Mouse (Mus musculus) liver, embryonic 14.5 days (tissue): ENCODE measurements at regions not wholly inside any gene's neighbourhood (a gene's known extent, or its start where the extent isn't known, plus 50 kb on each side); places are given as distances from the start of the nearest gene placed in this dataset.

Experiments
- ATAC-seq: fragments of 200-750 bp; cut with Nextera tagmentation; 2 replicates; pipeline ENCODE4 v1.8.0; 2017; ENCODE audit warnings: moderate number of reproducible peaks, mild to moderate bottlenecking, moderate library complexity; ENCODE audit not compliant: insufficient read depth
- DNase-seq, 3 experiments: peaks; one replicate each; pipeline ENCODE4 v3.0.0-alpha.2; 2012 to 2013; ENCODE audit warnings: low read depth in 3 of 3, low spot score in 3 of 3
- H3K27ac ChIP-seq: fragments of 300-500 bp; sonication (generic); 2 replicates; pipeline ENCODE4 v1.5.1; 2014; ENCODE audit warnings: moderate library complexity, mild to moderate bottlenecking, control low read depth, inconsistent platforms
- H3K27me3 ChIP-seq: fragments of 300-500 bp; sonication (generic); 2 replicates; pipeline ENCODE4 v1.6.1; 2014; ENCODE audit warnings: mild to moderate bottlenecking, low read length, moderate library complexity; ENCODE audit not compliant: control insufficient read depth, insufficient read depth
- H3K36me3 ChIP-seq: fragments of 300-500 bp; sonication (generic); replicated peaks from 2 replicates; pipeline ENCODE4 v1.6.1; 2014; ENCODE audit warnings: low read depth; ENCODE audit not compliant: control insufficient read depth, insufficient read depth
- H3K4me1 ChIP-seq, 2 experiments: fragments of 200-500 bp in 1 of 2; fragments of 300-500 bp in 1 of 2; sonication (generic) in 1 of 2; replicated peaks; 2 replicates each; pipeline ENCODE4 v1.6.1; 2012 to 2014; ENCODE audit warnings: antibody characterized with exemption in 1 of 2, inconsistent platforms in 1 of 2, low read length in 1 of 2; ENCODE audit not compliant: control insufficient read depth in 2 of 2, insufficient read depth in 2 of 2
- H3K4me2 ChIP-seq: fragments of 300-500 bp; sonication (generic); 2 replicates; pipeline ENCODE4 v1.6.1; 2014; ENCODE audit warnings: low read depth, mild to moderate bottlenecking, control low read depth, moderate library complexity
- H3K4me3 ChIP-seq, 2 experiments: fragments of 200-500 bp in 1 of 2; fragments of 300-500 bp in 1 of 2; sonication (generic) in 1 of 2; 2 replicates each; pipeline ENCODE4 v1.5.1; 2012 to 2014; ENCODE audit warnings: low read depth in 2 of 2, low read length in 2 of 2, mild to moderate bottlenecking in 2 of 2, control low read depth in 1 of 2, inconsistent platforms in 1 of 2, moderate library complexity in 1 of 2; ENCODE audit not compliant: insufficient read depth in 1 of 2
- H3K9ac ChIP-seq: fragments of 300-500 bp; sonication (generic); replicated peaks from 2 replicates; pipeline ENCODE4 v1.6.1; 2014; ENCODE audit warnings: mild to moderate bottlenecking, control low read depth, moderate library complexity
- H3K9me3 ChIP-seq: fragments of 300-500 bp; sonication (generic); 2 replicates; pipeline ENCODE4 v1.6.1; 2016; ENCODE audit warnings: low read length, mixed read lengths; ENCODE audit not compliant: control insufficient read depth
- CTCF ChIP-seq: IDR thresholded peaks from 2 replicates; pipeline ENCODE4 v1.5.1; 2016; ENCODE audit warnings: antibody characterized with exemption, low read depth, control low read depth
- EP300 ChIP-seq: IDR thresholded peaks from 2 replicates; pipeline ENCODE4 v1.6.1; 2016; ENCODE audit warnings: antibody characterized with exemption, low read depth
- WGBS: fragments of 180-500 bp; shearing (Covaris S2); extraction: QIAGEN DNeasy Blood & Tissue Kit; methylation state at CpG from one replicate; pipeline ENCODE4 v1.1.7; 2014; ENCODE audit not compliant: insufficient replicate concordance; 5-methylcytosine and 5-hydroxymethylcytosine counted together

DNA sequence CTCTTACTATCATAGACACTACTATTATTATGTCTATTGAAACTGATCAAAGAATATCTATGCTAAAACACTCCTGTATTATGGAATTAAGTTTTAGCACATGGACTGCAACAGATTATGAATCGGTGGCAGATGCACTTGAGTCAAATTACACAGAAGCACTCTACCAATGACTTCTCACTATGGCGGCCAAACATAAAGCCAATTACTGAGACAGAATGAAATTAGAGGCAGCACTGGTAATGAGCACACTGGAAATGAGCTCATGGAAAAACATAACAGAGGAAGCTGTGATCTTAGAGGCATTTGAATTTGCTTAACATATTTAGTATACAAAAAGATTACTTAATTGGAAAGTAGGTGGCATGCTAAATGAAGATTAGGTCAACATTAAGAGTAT is 512.8 kb downstream of the Gm43517 start:
- TF ChIP-seq EP300 = no peak
- TF ChIP-seq CTCF = no peak
- 68% methylated on average over 2 of the region's 2 CpGs for WGBS
- Histone ChIP-seq H3K9ac (no peak overlapping the region), H3K9me3 (no peaks in the 10 kb centered on the region), H3K27ac (no peak overlapping the region), H3K36me3 (no peaks in the 10 kb centered on the region), H3K4me1 (no peaks in the 10 kb centered on the region), H3K27me3 (no peaks in the 10 kb centered on the region), H3K4me3 (no peak overlapping the region), H3K4me2 (no peak overlapping the region)
- no peak for DNase-seq
- ATAC-seq = no peak

DNA sequence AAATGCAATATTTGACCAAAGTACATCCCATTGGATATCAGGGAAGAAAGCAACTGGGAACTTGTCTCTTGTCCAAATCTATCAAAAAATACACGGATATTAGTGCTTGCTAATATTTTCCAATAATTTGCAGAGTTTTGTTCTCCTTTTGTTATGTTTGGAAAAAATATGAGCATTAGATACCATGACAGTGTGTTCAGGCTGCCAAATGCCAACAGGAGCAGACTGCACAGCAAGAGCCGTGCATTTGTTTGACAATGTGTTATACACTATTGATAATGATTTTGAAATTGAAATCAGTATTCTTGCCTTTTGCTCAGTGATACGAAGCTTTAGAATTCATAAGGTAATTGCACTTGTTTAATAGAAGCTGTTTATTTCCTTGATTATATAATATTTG is 530.7 kb downstream of the Gm43517 start:
- Histone ChIP-seq H3K9me3 (no peaks in the 10 kb centered on the region), H3K9ac (no peak overlapping the region), H3K4me1 (no peaks in the 10 kb centered on the region), H3K27me3 (no peaks in the 10 kb centered on the region), H3K4me3 (no peak overlapping the region), H3K4me2 (no peak overlapping the region), H3K27ac (no peak overlapping the region), H3K36me3 (no peaks in the 10 kb centered on the region)
- ATAC-seq (no peak), DNase-seq (no peak)
- WGBS = 65% methylated on average over 3 of the region's 3 CpGs
- TF ChIP-seq CTCF (no peak), EP300 (no peak)

DNA sequence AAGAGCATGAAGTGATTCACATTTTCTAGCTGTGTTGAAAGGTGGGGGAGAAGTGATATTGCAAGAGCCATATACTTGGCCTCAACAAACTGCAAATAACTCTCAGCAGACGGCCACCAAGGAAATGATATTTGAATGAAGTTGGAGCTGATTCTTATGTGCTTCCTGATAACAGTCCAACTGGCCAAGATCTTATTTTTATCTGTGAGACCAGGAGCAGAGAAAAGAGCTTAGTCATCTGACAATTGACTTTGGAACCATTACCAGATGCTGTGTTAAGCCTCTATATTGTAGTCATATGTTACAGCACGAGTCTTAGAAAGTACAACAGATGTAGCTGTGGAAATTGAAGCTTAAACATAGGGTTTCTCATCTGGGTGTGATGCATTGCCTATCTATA is 536.6 kb downstream of the Gm43517 start:
- Histone ChIP-seq H3K27me3 (no peaks in the 10 kb centered on the region), H3K9ac (no peak overlapping the region), H3K9me3 (no peaks in the 10 kb centered on the region), H3K36me3 (no peaks in the 10 kb centered on the region), H3K4me1 (no peaks in the 10 kb centered on the region), H3K27ac (no peak overlapping the region), H3K4me3 (no peak overlapping the region), H3K4me2 (no peak overlapping the region)
- WGBS = 24% methylated on average over 2 of the region's 2 CpGs
- no peak for TF ChIP-seq EP300
- TF ChIP-seq CTCF = no peak
- DNase-seq (no peak), ATAC-seq (peak; percentile 39; the same call in 1 of the 2 replicates)

DNA sequence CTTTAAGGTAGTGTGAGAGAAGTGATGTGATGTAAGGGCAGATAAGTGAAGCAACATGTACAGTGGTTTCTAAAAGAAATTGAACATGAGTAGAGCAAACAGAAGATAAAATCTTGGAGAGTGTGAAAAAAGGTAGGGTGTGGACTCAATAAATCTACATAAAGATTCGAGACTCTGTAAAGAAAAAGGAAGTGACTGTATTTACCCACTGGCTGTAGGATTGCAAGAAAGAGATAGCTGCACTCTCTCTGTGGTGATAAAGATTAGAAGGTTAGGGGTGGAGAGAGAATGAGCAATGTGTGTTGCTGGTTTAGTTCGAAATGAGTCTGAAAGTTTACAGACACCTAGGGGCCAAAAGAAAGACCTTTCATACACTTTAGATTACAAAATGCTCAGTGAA is 555.8 kb downstream of the Gm43517 start:
- DNase-seq (no peak), ATAC-seq (no peak)
- 27% methylated on average over 2 of the region's 2 CpGs for WGBS
- Histone ChIP-seq H3K4me3 (no peak overlapping the region), H3K36me3 (no peaks in the 10 kb centered on the region), H3K27me3 (no peaks in the 10 kb centered on the region), H3K4me1 (no peaks in the 10 kb centered on the region), H3K27ac (no peak overlapping the region), H3K4me2 (no peak overlapping the region), H3K9me3 (no peaks in the 10 kb centered on the region), H3K9ac (no peak overlapping the region)
- TF ChIP-seq EP300 (no peak), CTCF (no peak)

DNA sequence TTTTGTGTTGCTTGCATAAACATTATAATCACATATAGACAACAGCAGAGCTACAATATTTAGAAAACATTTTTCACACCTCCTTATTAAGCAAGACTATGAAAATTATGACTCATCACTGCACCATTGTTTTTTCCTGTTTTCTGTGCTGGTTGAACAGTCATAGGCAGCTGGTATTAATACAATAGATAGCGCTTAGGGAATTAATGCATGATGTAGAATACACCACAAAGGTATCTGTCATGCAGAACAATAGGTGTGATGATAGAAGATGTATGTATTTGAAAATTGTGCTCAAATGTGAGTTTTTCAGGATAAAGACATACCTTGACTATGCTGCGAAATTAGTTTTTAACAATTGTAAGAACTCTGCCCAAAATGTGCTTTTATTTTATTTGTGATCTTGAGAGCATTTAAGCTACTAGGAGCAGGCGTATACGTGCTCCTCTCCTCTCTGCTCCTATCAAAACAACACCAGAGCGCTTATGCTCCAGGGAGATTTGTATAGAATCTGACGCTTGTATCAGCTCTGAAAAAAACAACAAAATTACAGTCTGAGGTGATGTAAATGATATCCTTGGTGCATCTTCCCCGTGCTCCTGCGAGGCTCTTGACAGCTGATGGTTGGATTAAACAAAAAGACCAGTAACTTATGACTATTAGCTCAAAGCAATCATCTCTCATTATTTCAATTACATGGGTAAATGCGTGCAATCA is 560.1 kb downstream of the Gm43517 start:
- H3K36me3 ChIP-seq = no peaks in the 10 kb centered on the region
- WGBS = 71% methylated on average over 9 of the region's 9 CpGs
- no peak overlapping the region for H3K27ac ChIP-seq
- H3K9me3 ChIP-seq = no peaks in the 10 kb centered on the region
- no peak overlapping the region for H3K9ac ChIP-seq
- H3K4me2 ChIP-seq = no peak overlapping the region
- no peaks in the 10 kb centered on the region for H3K4me1 ChIP-seq
- ATAC-seq = no peak
- TF ChIP-seq CTCF (no peak), EP300 (no peak)
- H3K27me3 ChIP-seq = no peaks in the 10 kb centered on the region
- H3K4me3 ChIP-seq = no peak overlapping the region
- no peak for DNase-seq
